Mouse (Mus musculus) granulocyte monocyte progenitor cell, adult 5-6 weeks (primary cell): ENCODE data around the gene Dnase1l2. TPM values are rescaled to one million over a fixed set of nuclear protein-coding genes. Genes with fewer than 3 reads are reported as not detected.
A peak's percentile ranks its signal among the peaks of the same experiment; 100 is the strongest.
"Not testable (repeated sequence)": the region's sequence is repeated elsewhere in the genome, so short reads cannot be mapped to it uniquely, and the experiment has no call there.

ENCODE experiments used
- ATAC-seq: replicated peaks from 2 replicates; pipeline ENCODE4 v1.8.0; 2016; ENCODE audit warnings: mild to moderate bottlenecking, moderate TSS enrichment, inconsistent platforms; ENCODE audit not compliant: poor library complexity, severe bottlenecking
- total RNA-seq, 2 experiments: library from RNA; stranded (forward) in 1 of 2; stranded (reverse) in 1 of 2; fragments of 200-712, 200-1000 nt in 1 of 2; fragments of >200 nt in 1 of 2; fragmentation: Nextera tagmentation in 1 of 2; gene quantifications; 2 replicates each; pipeline ENCODE4 v1.2.3; 2014 to 2017

Dnase1l2 gene
- total RNA-seq, 2 experiments from 2014 or later = 0.72 to 2.8 TPM

DNA sequence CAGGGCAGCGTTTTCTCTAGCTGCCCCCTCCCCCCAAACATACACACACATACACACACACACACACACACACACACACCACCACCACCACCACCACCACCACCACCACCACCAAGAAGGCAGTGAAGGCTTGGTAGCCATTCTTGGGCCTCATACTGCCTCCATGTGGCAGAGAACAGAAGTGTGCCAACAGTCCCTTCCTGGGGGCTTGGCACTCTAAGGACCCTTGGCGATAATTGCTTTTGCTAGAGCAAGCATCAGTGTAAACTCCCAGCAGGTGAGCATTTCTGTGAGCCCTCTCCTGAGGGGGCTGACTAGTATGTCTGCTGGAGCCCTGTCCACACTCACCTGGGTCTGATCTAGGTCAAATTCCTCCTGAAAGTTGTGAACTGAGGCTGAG, 1.8 kb downstream of the Dnase1l2 start:
- no peak for ATAC-seq

DNA sequence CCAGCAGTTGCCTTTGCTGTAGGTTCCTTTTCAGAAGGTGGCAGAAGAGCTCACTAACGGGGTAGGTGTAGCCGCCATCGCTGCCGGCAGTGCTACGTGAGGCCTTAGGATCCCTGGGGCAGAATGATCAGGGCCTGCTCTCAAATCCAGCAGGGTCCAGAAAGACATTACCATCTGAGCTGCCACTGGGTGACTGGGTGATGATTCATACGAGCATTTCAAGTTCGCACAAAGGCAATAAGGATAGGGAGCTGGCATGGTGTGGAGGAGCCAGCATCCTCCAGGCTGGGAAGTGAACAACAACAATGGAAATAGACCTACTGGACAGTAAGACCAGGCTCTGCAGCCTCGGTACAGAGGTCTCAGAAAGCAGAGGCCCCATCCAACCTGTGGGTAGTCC, 2.5 kb downstream of the Dnase1l2 start:
- ATAC-seq = no peak

DNA sequence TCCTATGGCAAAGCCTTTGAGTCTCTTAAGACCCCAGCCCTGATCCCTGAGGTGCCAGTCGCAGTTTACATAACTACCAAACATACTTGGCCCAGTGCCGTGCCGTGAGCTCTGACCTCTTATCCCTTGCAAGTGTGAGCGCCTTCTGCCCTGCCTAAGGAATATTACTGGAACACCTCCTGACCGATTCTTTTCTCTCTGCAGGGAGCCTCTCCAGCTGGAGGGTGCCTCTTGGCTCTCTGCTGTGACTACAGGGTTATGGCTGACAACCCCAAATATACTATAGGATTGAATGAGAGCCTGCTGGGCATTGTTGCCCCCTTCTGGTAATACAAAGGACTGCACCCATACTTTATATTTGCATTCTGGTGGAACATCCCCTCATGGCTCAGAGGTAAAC, 5.9 kb downstream of the Dnase1l2 start:
- peak; percentile 80 for ATAC-seq

DNA sequence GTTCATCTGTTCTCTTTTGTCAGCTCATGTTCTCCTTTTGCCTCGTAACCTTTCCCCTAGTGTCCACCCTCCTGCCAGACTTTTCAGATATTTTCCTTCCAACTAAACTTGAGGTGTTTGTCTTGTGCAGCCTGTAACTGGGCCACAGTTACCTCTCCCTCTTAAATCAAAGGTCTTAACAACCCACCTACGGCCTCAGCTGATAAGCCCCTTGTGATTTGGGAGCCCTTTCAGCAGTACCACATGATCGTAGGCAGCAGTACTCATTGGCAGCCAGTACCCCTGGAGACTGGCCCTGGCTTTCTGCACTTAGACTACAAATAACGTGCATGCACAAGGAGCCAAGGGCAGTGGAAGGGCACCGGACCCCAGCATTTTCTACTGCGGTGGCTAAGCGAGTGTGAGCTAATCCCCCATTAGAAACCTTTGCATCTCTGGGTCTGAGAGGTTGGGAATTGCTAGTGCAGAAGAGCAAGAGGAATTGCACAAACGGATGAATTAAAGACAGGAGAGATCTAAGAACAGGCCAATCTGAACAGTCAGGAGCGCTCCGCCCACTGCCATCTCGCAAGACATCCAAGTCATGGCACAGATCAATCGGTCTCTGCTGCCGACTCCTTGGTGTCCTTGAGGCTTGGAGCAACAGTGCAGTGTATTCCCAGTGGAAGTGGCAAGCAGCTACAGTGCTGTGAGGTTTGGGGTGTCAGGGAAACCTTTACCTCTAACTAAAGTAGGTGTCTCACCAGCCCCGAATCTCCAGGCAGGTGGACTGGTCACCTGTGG, 13.5 kb downstream of the Dnase1l2 start:
- no peak for ATAC-seq

DNA sequence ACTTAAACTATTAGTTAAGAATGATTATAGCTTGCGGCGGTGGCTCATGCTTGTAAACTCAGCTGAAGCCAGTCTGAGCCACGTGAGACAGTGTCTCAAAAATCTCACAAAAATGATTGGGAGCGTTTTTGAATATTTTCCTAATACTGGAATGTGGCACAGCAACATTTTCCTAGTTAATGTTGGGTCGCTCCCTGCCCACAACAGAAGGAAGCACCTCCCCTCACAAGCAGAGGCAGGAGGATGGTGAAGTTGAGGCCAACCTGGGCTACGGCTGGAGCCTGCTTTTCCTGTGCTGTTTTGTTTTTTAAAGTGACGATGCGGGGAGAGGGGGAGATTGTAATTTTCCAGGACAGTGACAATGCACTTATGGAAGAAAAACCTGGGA, 15.7 kb downstream of the Dnase1l2 start:
- no peak for ATAC-seq

DNA sequence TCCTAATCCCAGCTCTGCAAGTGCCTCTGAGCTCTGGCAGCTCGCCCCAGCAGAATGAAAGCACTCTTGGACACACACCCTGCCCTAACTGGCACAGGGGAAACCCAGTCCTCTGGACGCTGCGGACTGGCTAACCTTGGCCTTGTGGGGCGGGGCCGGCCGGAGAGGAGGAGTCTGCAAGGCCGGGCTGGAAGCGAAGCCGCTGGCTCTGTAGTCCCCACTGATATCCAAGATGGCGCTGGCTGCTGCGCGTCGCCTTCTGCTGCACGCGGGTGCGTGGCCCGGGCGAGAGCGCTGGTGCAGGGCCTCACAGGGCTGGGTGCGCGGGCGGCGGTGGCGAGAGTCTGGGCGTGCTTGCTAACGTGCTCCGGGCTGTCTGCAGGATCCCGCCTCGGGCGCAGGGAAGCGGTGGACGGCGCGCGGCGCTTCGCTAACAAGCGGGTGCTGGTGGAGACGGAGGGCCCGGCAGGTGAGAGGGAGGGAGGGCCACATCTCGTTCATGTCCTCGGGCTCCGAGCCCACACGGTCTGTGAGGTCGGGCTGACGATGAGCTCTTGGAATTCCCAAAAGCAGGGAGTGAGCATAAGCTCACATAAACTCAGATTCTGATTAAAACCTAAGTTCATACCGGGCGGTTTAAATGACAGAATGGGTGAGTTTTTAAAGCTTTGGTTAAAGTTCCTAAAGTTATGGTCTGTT, 16.3 kb downstream of the Dnase1l2 start, which contains the start of gene Eci1:
Gene Eci1, plus strand, starts transcription at position 171 of the 699 bp plus-strand sequence.
- ATAC-seq = peak; percentile 99

DNA sequence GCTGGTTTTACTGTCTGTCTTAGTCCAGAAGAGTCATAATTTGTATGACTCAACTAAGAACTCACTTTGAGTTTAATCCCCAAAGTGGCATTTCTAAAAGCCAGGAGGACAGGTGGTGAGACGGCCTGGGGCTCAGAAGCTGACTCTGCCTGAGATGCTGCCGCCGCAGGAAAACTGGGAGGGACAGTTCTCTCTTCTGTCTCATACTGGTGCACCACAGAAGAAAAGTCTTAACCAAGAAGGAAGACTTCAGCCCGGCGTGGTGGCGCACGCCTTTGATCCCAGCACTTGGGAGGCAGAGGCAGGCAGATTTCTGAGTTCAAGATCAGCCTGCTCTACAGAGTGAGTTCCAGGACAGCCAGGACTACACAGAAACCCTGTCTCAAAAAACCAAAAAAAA, 17.0 kb downstream of the Dnase1l2 start:
- no peak for ATAC-seq

DNA sequence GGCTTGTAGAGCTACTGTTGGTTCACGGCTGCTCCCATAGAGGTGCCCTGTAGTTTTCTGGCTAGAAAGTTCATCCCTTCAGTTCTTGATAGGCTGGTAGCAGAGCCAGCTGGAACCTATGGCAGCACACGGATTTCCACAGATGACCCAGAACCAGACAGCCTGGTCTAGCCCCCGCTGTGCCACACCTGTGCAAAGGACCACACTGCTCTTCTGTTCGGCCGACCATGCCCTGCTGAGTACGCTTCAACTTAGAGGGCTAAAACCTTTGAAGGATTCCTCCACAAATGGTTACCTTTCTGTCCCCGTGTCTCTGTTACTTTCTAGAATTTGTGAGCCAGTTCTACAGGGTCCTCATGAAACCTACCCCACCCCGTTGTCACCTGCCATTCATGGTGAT, 17.6 kb downstream of the Dnase1l2 start:
- ATAC-seq = not testable (repeated sequence)

DNA sequence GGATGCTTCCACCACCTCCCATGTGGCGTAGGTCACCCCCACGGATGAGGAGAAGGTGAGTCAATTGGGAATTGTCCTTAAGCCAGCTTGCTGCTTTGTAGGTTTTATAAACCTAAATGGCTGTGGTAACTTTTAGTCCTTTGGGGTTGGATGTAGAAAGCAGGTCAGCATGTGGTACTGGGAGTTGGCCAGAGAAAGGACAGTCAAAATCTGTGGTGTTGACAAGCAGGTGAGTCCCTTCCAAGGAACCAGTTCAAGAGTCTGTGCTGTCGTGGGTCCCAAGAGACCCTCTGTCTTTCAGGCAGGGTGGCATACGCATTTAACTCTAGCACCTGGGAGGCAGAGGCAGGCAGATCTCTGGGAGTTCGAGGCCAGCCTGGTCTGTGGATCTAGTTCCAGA, 18.4 kb downstream of the Dnase1l2 start:
- no peak for ATAC-seq

DNA sequence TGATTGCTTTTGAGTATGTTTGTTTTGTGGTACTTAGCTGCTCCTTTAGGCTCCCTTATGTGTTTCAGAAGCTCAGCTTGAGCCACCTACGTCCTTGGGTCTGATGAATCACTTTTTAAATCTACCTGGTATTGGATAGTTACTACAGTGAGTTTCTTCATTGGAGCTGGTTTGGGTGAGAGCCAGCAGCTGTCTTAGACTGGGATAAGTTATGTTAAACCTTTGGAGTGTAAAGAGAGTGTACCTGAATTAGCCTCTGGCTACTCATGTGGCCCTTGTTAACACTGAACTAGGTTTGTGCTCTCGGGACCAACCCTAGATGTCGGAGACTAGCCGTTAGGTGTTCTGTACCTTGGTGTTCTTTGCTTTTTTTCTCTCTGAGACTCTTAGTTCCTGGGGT, 19.8 kb downstream of the Dnase1l2 start:
- ATAC-seq = no peak

DNA sequence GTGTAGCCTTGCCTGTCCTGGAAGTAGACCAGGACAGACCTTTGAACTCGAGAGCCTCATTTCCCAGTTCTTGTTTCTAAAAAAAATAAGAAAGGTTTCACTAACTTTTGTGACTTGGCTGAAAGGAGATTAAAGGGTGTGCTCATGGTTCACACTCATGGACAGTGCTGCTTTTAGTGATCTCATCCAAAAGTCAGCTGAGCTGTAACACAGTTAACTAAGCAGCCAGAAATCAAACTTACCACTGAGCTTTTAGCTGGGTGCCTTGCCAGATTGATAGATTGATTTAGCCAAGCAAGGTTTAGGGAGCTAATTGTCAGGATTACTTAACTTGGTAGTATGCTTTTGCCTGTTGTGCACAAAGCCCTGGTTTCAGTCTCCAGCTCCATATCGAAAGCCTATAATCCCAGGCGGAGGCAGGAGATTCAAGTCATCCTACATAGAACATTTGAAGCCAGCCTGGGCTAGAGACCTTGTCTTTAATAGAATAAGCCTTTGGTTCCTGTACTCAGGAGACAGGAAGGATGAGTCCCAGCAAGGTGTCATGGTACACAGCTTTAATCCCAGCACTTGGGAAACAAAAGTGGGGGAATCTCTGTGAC, 26.8 kb downstream of the Dnase1l2 start:
- ATAC-seq = no peak

DNA sequence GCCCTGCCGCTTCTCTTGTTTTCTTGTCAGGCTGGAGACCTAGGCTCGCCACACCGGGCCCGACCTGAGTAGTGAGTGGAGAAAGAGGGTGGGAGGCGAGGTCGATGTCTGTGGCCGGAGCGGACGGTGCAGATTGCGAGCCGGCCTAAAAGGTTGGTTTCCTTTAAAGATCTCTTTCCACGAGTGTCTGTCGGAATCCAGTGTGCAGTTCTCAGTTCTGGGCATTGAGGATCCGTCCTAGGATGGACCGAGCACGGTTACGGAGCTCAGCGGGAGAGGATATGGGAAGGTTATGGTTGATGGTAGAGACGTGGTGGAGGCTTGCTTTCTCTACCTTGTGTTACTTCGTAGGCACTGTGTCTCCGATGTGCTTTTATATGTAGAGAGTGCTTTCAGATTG, 27.9 kb downstream of the Dnase1l2 start:
- ATAC-seq = no peak

DNA sequence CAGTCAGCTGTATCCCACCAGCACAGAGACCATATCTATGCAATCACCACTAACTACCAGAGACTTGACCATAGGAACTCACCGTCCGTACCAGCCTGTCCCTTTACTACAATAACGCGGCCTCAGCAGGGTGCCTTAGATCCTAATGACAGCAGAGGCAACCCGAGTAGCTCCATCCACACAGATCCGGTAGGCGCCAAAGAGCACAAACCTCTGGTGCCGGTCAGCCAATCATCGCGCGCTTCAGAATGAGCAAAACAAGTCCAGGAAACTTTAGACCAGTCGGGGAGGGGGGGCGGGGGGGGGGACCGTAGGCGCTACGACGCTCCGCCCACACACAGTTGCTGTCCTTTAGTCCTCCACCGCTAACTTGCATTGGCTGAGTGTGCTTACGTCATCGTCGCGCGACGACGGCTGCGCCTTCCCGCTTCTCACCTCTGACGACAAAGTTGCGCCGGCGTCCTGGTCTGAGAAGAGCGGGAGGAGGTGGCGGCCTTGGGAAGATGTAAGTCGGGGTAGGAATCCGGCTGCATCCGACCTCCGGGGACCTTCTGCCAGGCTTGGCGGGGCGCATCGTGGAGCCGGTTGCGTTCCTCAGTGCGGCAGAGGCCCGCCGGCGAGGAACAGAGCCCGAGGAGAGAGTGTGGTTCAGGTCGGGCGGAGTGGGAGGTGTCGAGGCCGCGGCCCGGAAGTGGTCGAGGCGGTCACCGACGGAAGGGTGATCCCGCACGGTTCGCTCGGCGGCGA, 28.5 kb downstream of the Dnase1l2 start, which contains the start of gene Rnps1:
Gene Rnps1, plus strand, starts transcription at position 336 of the 747 bp plus-strand sequence.
- peak; percentile 87 for ATAC-seq

DNA sequence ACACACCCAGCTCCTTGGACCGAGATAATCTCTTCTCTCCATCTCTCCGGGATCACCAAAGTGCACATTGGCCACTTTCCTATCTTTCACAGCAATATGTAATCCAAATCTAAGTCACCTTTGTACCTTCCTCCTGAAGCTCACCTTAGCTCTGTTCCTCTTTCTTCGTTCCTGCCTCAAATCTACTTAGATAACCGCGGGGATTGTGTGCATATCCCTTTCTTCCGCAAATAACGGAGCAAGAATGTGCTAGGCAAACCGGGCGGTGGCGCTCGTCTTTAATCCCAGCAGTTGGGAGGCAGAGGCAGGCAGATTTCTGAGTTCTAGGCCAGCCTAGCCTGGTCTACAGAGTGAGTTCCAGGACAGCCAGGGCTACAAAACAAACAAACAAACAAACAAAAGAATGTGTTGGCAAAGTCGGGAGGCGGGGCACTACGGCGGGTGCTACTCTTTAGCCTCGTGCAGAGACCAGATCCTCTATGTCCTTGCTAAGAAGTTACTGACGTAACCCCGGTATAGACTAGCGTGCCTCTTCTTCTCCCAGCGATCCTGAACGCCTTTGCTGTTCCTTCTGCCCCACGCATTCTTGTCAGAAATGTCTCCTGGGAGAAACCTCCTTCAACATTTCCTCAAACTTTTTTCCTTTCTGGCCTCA, 29.2 kb downstream of the Dnase1l2 start:
- ATAC-seq = peak; percentile 13

DNA sequence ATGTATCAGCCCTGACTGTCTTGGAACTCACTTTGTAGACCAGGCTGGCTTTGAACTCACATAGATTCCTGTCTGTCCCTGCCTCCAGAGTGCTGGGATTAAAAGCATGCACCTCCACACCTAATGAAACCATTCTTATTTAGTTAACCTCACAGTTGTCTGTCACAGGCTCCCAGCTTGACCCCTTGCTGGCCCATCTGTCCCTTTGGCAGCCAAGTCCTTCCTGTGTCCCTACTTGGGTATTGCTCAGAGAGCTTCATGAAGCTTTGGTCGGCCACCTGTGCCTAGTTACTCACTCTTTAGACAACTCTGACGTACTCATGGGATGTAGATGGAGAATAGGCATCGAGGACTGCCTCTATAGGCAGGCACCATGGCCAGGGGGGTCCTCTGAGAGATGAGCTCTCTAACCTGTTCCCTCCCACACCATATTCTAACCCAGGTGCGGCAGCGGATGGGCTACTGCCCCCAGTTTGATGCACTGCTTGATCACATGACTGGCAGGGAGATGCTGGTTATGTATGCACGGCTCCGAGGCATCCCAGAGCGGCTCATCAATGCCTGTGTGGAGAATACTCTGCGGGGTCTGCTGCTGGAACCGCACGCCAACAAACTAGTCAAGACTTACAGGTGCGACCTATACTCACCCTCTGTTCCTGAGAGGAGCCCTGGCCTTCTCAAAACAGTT, 35.6 kb downstream of the Dnase1l2 start:
- ATAC-seq = no peak

DNA sequence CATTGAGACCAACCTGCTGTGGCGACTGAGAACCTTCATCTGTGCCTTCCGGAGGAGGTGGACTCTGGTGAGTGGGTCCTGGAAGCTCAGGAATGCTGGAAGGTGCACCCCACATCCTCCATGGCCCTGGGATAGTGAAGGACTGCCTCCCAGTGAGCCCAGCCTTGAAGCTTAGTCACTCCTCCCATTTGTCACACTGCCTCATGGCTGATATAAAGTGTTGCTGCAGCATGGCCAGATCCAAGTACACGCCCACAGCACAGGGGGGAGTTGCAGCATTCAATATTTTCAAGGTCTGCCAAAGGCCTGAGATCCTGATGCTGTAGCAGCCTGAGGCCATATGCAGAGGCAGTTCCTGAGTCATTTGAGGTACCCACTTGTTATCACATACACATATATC, 40.5 kb downstream of the Dnase1l2 start:
- no peak for ATAC-seq

DNA sequence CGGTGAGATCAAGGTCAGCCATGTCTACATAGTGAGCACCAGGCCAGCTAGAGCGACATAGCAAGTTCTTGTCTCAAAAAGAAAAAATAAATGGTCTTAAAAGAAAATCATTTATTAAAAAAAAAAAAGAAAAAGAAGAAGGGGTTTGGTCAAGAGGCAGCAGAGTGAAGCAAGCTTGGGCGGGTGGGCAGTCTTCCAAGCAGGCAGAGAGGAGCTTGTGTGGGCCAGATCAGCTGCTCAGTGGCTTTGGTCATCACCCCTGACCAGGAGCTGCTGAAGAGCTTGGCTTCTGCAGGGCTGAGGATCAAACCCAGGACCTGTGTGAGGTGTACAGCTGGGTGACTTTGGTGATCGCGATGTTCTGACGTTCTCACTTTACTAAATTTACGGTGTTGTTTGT, 48.4 kb downstream of the Dnase1l2 start:
- ATAC-seq = no peak

DNA sequence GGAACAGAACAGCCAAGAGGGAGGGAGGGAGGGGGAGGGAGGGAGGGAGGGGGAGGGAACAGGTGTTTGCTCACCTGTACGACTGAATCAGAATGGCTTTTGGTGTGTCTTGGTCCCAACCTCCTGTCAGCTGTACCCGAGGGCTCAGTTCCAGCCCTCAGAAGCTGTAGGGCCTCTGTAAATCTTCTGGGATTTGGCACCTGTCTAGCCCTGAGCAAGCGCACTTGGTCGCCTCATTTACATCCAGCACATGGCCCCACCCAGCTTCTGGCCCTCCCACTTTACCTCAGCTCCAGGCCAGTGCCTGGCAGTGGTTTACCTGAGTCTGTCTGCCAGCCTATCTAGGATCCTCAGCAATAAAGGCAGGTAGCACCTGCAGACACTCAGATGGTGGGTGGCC, 49.4 kb downstream of the Dnase1l2 start:
- no peak for ATAC-seq

DNA sequence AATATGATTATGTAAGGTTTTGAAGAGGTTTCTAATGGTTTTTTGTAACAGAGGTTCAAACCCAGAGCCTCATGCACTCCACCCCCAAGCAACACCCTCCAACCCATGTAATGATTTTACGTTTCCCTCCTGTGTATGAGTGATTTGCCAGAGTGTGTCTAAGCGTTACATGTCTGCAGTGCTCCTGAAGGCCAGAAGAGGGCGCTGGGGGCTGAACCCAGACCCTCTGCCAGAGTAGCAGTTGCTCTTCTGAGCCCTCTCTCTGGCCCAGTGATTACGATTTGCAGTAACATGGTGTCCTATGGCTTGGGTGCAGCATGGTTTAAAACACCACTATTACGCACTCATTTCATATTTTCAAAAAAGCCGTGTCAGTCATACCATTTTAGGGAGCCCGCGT, 51.8 kb downstream of the Dnase1l2 start:
- peak; percentile 50; the same call in 1 of the 2 replicates for ATAC-seq
